Mouse (Mus musculus): Measurements from ENCODE around the gene Btaf1. TPM values are rescaled to one million over a fixed set of nuclear protein-coding genes. Genes with fewer than 3 reads are reported as not detected.

The Btaf1 gene
- polyA plus RNA-seq, 1 experiment: 11.2 TPM

DNA sequence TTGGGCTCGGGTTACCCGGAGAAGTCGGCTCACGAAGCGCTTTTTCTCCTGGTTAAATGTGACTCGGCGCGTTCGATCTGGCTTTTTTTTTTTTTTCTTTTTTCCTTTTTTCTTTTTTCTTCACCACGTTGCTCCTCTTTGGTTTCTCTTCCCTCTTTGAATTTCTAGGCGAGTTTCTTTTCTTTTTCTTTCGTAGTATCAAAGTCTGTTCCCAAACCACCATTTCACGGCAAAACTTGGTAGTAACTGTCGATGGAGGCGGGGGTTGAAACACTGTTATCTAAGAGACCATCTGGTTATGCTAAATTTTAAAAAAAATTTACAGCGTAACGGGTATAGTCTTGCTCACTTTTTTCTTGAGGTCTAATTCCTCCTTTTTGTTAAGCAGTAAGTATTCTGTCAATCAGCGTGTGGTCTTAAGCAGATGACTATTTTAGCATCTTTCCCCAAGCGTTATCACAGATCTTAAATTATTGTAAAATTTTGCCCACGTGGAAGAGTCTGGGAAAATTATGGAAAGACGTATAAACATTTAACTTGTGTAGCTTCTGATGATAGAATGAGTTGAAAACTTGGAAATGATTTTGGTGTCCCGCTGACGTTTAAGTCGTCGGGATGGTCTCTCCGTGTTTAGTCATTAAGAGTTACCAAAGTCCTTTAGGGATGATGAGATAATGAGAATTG, 816 bp downstream of the Btaf1 start:
- DNase-seq: no peak
- no peak for TF ChIP-seq CTCF (IDR thresholded peaks at IDR 0.05; ENCODE audit: borderline replicate concordance, insufficient read depth, low read depth, low read length)
- no peak for TF ChIP-seq POLR2A (IDR thresholded peaks at IDR 0.05; ENCODE audit: borderline replicate concordance, insufficient read depth, low read length)

GRCm38 (mm10) chr19:36927800-36928361, 2.0 kb downstream of the Btaf1 start:
- H3K27me3 ChIP-seq (ENCODE audit: control insufficient read depth, insufficient read depth, low read length): no peaks in the 10 kb centered on the region

More for the DNA sequence above, 816 bp downstream of the Btaf1 start:
- H3K27me3 ChIP-seq (ENCODE audit: control insufficient read depth, insufficient read depth, low read length): no peaks in the 10 kb centered on the region
- H3K4me1 ChIP-seq (ENCODE audit: control insufficient read depth, insufficient read depth, low read length): no peaks in the 10 kb centered on the region; the same call in 1 of the 2 replicates
- peak overlapping the region; percentile 88; the same call in 1 of the 2 replicates for H3K27ac ChIP-seq (ENCODE audit: insufficient read depth, low read length)
- peak overlapping the region; percentile 59 for H3K4me3 ChIP-seq (replicated peaks; ENCODE audit: insufficient read depth, low read depth, low read length)
- WGBS: 1% methylated on average over 26 of the region's 26 CpGs

DNA sequence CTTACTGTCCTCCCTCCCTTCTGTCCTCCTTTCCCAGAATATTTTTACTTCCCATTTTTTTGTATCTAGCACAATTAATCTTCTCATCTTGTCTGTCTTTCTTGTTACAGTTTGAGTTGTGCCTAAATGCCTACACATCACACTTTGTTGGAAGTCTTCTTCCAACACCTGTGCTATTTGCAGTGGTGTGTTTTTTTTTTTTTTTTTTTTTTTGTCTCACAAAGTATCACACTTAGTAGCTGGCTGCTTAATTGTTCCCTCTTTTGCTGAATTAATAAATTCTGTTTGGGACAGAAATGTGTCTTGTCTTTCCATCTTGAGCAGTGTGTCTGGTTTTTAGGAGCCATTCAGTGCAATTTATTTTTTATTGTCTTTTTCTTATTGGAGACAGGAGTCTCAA, 3.9 kb downstream of the Btaf1 start:
- Histone ChIP-seq H3K4me1 (ENCODE audit: control insufficient read depth, insufficient read depth, low read length) (no peaks in the 10 kb centered on the region; the same call in 1 of the 2 replicates), H3K4me3 (replicated peaks; ENCODE audit: insufficient read depth, low read depth, low read length) (no peak overlapping the region), H3K27ac (ENCODE audit: insufficient read depth, low read length) (no peak overlapping the region), H3K27me3 (ENCODE audit: control insufficient read depth, insufficient read depth, low read length) (no peaks in the 10 kb centered on the region)
- DNase-seq: no peak
- no peak for TF ChIP-seq CTCF (IDR thresholded peaks at IDR 0.05; ENCODE audit: borderline replicate concordance, insufficient read depth, low read depth, low read length)
- no peak for TF ChIP-seq POLR2A (IDR thresholded peaks at IDR 0.05; ENCODE audit: borderline replicate concordance, insufficient read depth, low read length)

More at GRCm38 (mm10) chr19:36927800-36928361, 2.0 kb downstream of the Btaf1 start:
- DNase-seq: no peak
- H3K4me1 ChIP-seq (ENCODE audit: control insufficient read depth, insufficient read depth, low read length): no peaks in the 10 kb centered on the region; the same call in 1 of the 2 replicates
- no peak overlapping the region for H3K27ac ChIP-seq (ENCODE audit: insufficient read depth, low read length)
- 82% methylated on average over 6 of the region's 6 CpGs for WGBS
- TF ChIP-seq POLR2A (IDR thresholded peaks at IDR 0.05; ENCODE audit: borderline replicate concordance, insufficient read depth, low read length) (no peak), CTCF (IDR thresholded peaks at IDR 0.05; ENCODE audit: borderline replicate concordance, insufficient read depth, low read depth, low read length) (no peak)
- no peak overlapping the region for H3K4me3 ChIP-seq (replicated peaks; ENCODE audit: insufficient read depth, low read depth, low read length)

- Histone ChIP-seq H3K4me1 (ENCODE audit: control insufficient read depth, insufficient read depth, low read length) (no peaks in the 10 kb centered on the region; the same call in 1 of the 2 replicates), H3K27me3 (ENCODE audit: control insufficient read depth, insufficient read depth, low read length) (no peaks in the 10 kb centered on the region), H3K4me3 (replicated peaks; ENCODE audit: insufficient read depth, low read depth, low read length) (no peak overlapping the region), H3K27ac (ENCODE audit: insufficient read depth, low read length) (no peak overlapping the region)
- TF ChIP-seq CTCF (IDR thresholded peaks at IDR 0.05; ENCODE audit: borderline replicate concordance, insufficient read depth, low read depth, low read length) (no peak), POLR2A (IDR thresholded peaks at IDR 0.05; ENCODE audit: borderline replicate concordance, insufficient read depth, low read length) (no peak)
- no peak for DNase-seq
Observed at GRCm38 (mm10) chr19:36932097-36932496, 6.2 kb downstream of the Btaf1 start.

- 87% methylated on average over 2 of the region's 2 CpGs for WGBS
- Histone ChIP-seq H3K4me1 (ENCODE audit: control insufficient read depth, insufficient read depth, low read length) (no peaks in the 10 kb centered on the region), H3K27me3 (ENCODE audit: control insufficient read depth, insufficient read depth, low read length) (no peaks in the 10 kb centered on the region), H3K27ac (ENCODE audit: insufficient read depth, low read length) (no peak overlapping the region), H3K4me3 (replicated peaks; ENCODE audit: insufficient read depth, low read depth, low read length) (no peak overlapping the region)
- TF ChIP-seq POLR2A (IDR thresholded peaks at IDR 0.05; ENCODE audit: borderline replicate concordance, insufficient read depth, low read length): no peak
- TF ChIP-seq CTCF (IDR thresholded peaks at IDR 0.05; ENCODE audit: borderline replicate concordance, insufficient read depth, low read depth, low read length): no peak
- DNase-seq: no peak
Observed at GRCm38 (mm10) chr19:36932613-36933012, 6.7 kb downstream of the Btaf1 start.

- 92% methylated on average over 4 of the region's 4 CpGs for WGBS
- Histone ChIP-seq H3K4me3 (replicated peaks; ENCODE audit: insufficient read depth, low read depth, low read length) (no peak overlapping the region), H3K27ac (ENCODE audit: insufficient read depth, low read length) (no peak overlapping the region), H3K4me1 (ENCODE audit: control insufficient read depth, insufficient read depth, low read length) (no peaks in the 10 kb centered on the region), H3K27me3 (ENCODE audit: control insufficient read depth, insufficient read depth, low read length) (no peaks in the 10 kb centered on the region)
- TF ChIP-seq POLR2A (IDR thresholded peaks at IDR 0.05; ENCODE audit: borderline replicate concordance, insufficient read depth, low read length): no peak
- no peak for TF ChIP-seq CTCF (IDR thresholded peaks at IDR 0.05; ENCODE audit: borderline replicate concordance, insufficient read depth, low read depth, low read length)
- no peak for DNase-seq
Observed at GRCm38 (mm10) chr19:36936285-36936684, 10.4 kb downstream of the Btaf1 start.

GRCm38 (mm10) chr19:36938008-36938407, 12.1 kb downstream of the Btaf1 start:
- TF ChIP-seq CTCF (IDR thresholded peaks at IDR 0.05; ENCODE audit: borderline replicate concordance, insufficient read depth, low read depth, low read length): no peak
- no peak for TF ChIP-seq POLR2A (IDR thresholded peaks at IDR 0.05; ENCODE audit: borderline replicate concordance, insufficient read depth, low read length)
- Histone ChIP-seq H3K4me1 (ENCODE audit: control insufficient read depth, insufficient read depth, low read length) (no peaks in the 10 kb centered on the region), H3K27me3 (ENCODE audit: control insufficient read depth, insufficient read depth, low read length) (no peaks in the 10 kb centered on the region), H3K27ac (ENCODE audit: insufficient read depth, low read length) (no peak overlapping the region), H3K4me3 (replicated peaks; ENCODE audit: insufficient read depth, low read depth, low read length) (no peak overlapping the region)
- no peak for DNase-seq

DNA sequence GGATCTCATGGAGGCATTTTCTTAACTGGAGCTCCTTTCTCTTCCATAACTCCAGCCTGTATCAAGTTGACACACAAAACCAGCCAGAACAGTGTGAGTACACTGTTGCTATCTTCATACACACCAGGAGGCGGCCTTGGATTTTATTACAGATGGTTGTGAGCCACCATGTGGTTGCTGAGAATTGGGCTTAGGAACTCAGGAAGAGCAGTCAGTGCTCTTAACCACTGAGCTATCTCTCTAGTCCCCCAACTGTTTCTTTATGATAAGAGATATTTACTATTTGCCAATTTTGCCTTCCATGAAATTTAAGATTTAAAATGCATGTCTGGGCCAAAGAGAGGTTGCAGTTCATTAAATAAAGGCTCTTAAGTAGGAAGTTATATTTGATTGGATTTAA, 14.2 kb downstream of the Btaf1 start:
- no peaks in the 10 kb centered on the region for H3K27me3 ChIP-seq (ENCODE audit: control insufficient read depth, insufficient read depth, low read length)
- TF ChIP-seq CTCF (IDR thresholded peaks at IDR 0.05; ENCODE audit: borderline replicate concordance, insufficient read depth, low read depth, low read length) (no peak), POLR2A (IDR thresholded peaks at IDR 0.05; ENCODE audit: borderline replicate concordance, insufficient read depth, low read length) (no peak)
- DNase-seq: no peak
- no peak overlapping the region for H3K27ac ChIP-seq (ENCODE audit: insufficient read depth, low read length)
- H3K4me3 ChIP-seq (replicated peaks; ENCODE audit: insufficient read depth, low read depth, low read length): no peak overlapping the region
- H3K4me1 ChIP-seq (ENCODE audit: control insufficient read depth, insufficient read depth, low read length): no peaks in the 10 kb centered on the region
- 64% methylated on average over 1 of the region's 1 CpGs for WGBS
